Mouse (Mus musculus): ENCODE measurements around the gene Snrnp48. TPM values are rescaled to one million over a fixed set of nuclear protein-coding genes. Genes with fewer than 3 reads are reported as not detected.

Gene Snrnp48
- polyA plus RNA-seq, 1 experiment from 2014 or later: 36.2 TPM

DNA sequence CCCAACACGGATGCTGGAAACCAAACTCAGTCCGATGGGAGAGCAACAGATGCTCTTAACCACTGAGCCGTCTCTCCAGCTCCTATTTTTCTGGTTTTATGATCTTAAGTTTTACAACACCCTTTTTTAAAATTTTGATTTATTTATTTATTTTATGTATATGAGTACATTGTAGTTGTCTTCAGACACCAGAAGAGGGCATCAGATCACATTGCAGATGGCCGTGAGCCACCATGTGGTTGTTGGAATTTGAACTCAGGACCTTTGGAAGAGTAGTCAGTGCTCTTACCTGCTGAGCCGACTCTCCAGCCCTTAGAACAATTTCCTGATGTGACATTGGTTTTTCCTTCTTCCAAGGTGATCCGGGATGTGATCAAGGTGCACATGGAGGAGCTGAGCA, 15.6 kb downstream of the Snrnp48 start:
- WGBS: 93% methylated on average over 6 of the region's 6 CpGs
- Histone ChIP-seq H3K27me3 (replicated peaks; ENCODE audit: low read depth, poor library complexity, severe bottlenecking) (no peaks in the 10 kb centered on the region), H3K4me3 (no peak overlapping the region), H3K27ac (replicated peaks) (no peak overlapping the region), H3K4me1 (no peaks in the 10 kb centered on the region), H3K9me3 (no peaks in the 10 kb centered on the region), H3K36me3 (replicated peaks) (peaks cover 99% of the 10 kb centered on the region)
- DNase-seq (ENCODE audit: low spot score): no peak

DNA sequence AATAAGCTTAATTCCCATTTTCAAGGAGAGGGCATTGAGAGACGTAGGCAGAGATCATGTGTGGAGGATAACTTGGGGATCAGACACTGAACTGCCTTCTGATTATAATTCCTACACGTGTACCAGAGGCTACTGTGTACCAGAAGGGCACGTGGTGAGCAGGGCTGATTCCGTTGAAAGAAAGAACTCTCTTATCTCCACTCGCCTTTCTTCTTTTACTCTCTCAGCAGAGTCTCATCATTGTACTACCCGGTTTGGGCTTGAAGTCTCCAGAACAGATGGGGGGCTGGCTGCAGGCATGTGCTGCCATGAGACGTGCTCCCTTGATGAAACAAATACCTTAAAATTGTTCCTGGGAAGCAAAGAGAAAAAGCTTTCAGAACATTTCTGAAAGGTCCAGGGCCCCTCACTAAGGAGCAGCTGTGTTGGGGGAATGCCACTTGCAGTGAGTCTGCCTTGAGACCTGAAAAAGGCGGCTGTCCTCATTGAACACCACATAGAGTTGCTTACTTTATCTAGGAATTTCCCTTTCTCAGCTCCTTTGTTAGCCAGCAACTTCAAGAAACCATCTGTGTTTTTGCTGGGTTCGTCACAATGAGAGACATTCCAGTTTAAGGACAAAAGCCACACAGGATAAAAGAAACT, 25.6 kb downstream of the Snrnp48 start:
- Histone ChIP-seq H3K9me3 (no peaks in the 10 kb centered on the region), H3K36me3 (replicated peaks) (peaks cover 50% of the 10 kb centered on the region), H3K4me1 (no peaks in the 10 kb centered on the region), H3K4me3 (no peak overlapping the region), H3K27ac (replicated peaks) (no peak overlapping the region), H3K27me3 (replicated peaks; ENCODE audit: low read depth, poor library complexity, severe bottlenecking) (no peaks in the 10 kb centered on the region)
- WGBS: 76% methylated on average over 9 of the region's 9 CpGs
- DNase-seq (ENCODE audit: low spot score): no peak

- peaks cover 4% of the 10 kb centered on the region; the same call in 1 of the 2 replicates for H3K9me3 ChIP-seq
- peaks cover 30% of the 10 kb centered on the region for H3K36me3 ChIP-seq (replicated peaks)
- H3K4me1 ChIP-seq: no peaks in the 10 kb centered on the region
- H3K4me3 ChIP-seq: no peak overlapping the region
- WGBS: 82% methylated on average over 4 of the region's 4 CpGs
- no peak for DNase-seq (ENCODE audit: low spot score)
- H3K27me3 ChIP-seq (replicated peaks; ENCODE audit: low read depth, poor library complexity, severe bottlenecking): no peaks in the 10 kb centered on the region
- H3K27ac ChIP-seq (replicated peaks): no peak overlapping the region
These were observed 27.7 kb downstream of the Snrnp48 start for GRCm38 (mm10) chr13:38232411-38232810.

- no peak overlapping the region for H3K4me3 ChIP-seq
- no peaks in the 10 kb centered on the region for H3K4me1 ChIP-seq
- peaks cover 4% of the 10 kb centered on the region; the same call in 1 of the 2 replicates for H3K9me3 ChIP-seq
- WGBS: 81% methylated on average over 3 of the region's 3 CpGs
- no peak overlapping the region for H3K27ac ChIP-seq (replicated peaks)
- peaks cover 24% of the 10 kb centered on the region for H3K36me3 ChIP-seq (replicated peaks)
- DNase-seq (ENCODE audit: low spot score): no peak
- no peaks in the 10 kb centered on the region for H3K27me3 ChIP-seq (replicated peaks; ENCODE audit: low read depth, poor library complexity, severe bottlenecking)
These were observed 28.3 kb downstream of the Snrnp48 start for GRCm38 (mm10) chr13:38232856-38233625.

GRCm38 (mm10) chr13:38234651-38235050, 29.9 kb downstream of the Snrnp48 start:
- no peaks in the 10 kb centered on the region for H3K4me1 ChIP-seq
- WGBS: 79% methylated on average over 5 of the region's 5 CpGs
- no peak overlapping the region for H3K4me3 ChIP-seq
- H3K9me3 ChIP-seq: peaks cover 4% of the 10 kb centered on the region; the same call in 1 of the 2 replicates
- no peak for DNase-seq (ENCODE audit: low spot score)
- H3K27ac ChIP-seq (replicated peaks): no peak overlapping the region
- no peaks in the 10 kb centered on the region for H3K27me3 ChIP-seq (replicated peaks; ENCODE audit: low read depth, poor library complexity, severe bottlenecking)
- H3K36me3 ChIP-seq (replicated peaks): peaks cover 10% of the 10 kb centered on the region

DNA sequence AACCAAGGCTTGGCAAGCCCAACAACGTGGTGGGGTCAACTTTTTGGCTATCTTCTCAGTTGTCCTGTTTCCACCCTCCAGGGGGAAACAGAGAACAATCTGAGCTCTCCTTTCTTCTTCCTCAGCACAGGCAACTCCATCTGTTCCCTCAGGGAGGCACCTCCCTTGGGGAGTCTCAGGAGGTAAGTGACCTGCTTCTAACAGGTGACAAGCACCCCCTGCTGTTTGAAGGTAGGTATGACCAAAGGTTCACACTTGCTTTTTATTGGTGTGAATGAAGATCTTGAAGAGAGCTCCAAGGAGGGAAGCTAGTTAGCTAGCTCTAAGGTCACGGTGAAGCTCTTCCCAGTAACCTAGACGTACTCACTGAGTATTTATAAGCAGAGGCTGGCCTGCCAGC, 30.6 kb downstream of the Snrnp48 start:
- H3K9me3 ChIP-seq: peaks cover 4% of the 10 kb centered on the region; the same call in 1 of the 2 replicates
- no peaks in the 10 kb centered on the region for H3K27me3 ChIP-seq (replicated peaks; ENCODE audit: low read depth, poor library complexity, severe bottlenecking)
- WGBS: 76% methylated on average over 3 of the region's 3 CpGs
- no peak overlapping the region for H3K27ac ChIP-seq (replicated peaks)
- H3K4me1 ChIP-seq: no peaks in the 10 kb centered on the region
- peaks cover 5% of the 10 kb centered on the region; the same call in 1 of the 2 replicates for H3K36me3 ChIP-seq (replicated peaks)
- H3K4me3 ChIP-seq: no peak overlapping the region
- DNase-seq (ENCODE audit: low spot score): no peak

GRCm38 (mm10) chr13:38248151-38248550, 43.4 kb downstream of the Snrnp48 start:
- H3K4me1 ChIP-seq: no peaks in the 10 kb centered on the region
- DNase-seq (ENCODE audit: low spot score): no peak
- H3K27me3 ChIP-seq (replicated peaks; ENCODE audit: low read depth, poor library complexity, severe bottlenecking): no peaks in the 10 kb centered on the region
- no peak overlapping the region for H3K27ac ChIP-seq (replicated peaks)
- no peaks in the 10 kb centered on the region for H3K36me3 ChIP-seq (replicated peaks)
- H3K9me3 ChIP-seq: no peaks in the 10 kb centered on the region
- no peak overlapping the region for H3K4me3 ChIP-seq
- 81% methylated on average over 5 of the region's 5 CpGs for WGBS

- H3K9me3 ChIP-seq: no peaks in the 10 kb centered on the region
- no peaks in the 10 kb centered on the region for H3K27me3 ChIP-seq (replicated peaks; ENCODE audit: low read depth, poor library complexity, severe bottlenecking)
- no peak overlapping the region for H3K27ac ChIP-seq (replicated peaks)
- no peak overlapping the region for H3K4me3 ChIP-seq
- no peak for DNase-seq (ENCODE audit: low spot score)
- no peaks in the 10 kb centered on the region for H3K36me3 ChIP-seq (replicated peaks)
- no peaks in the 10 kb centered on the region for H3K4me1 ChIP-seq
- WGBS: 80% methylated on average over 3 of the region's 3 CpGs
These were observed 46.5 kb downstream of the Snrnp48 start for GRCm38 (mm10) chr13:38251226-38251625.

DNA sequence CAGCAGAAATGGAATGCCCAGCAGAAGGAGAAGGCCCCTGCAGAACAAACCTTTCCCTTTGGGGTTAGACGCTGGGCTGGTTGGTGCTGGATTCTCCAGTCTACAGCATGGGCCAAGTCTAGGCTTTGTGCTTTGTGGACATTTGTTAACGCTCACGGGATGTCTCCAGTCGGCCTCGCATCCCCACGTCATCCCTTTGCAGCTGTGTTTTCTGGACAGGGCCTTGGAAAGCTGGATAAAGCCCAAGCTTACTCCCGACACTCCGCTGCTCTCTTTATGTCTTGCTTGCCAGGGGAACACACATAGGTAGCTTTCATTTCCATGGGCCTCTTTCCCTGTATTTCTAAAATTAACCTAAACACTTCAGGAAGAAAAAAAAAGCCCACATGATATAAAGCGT, 49.0 kb downstream of the Snrnp48 start:
- Histone ChIP-seq H3K9me3 (no peaks in the 10 kb centered on the region), H3K36me3 (replicated peaks) (no peaks in the 10 kb centered on the region), H3K4me1 (no peaks in the 10 kb centered on the region), H3K4me3 (no peak overlapping the region), H3K27ac (replicated peaks) (no peak overlapping the region), H3K27me3 (replicated peaks; ENCODE audit: low read depth, poor library complexity, severe bottlenecking) (no peaks in the 10 kb centered on the region)
- WGBS: 92% methylated on average over 9 of the region's 9 CpGs
- no peak for DNase-seq (ENCODE audit: low spot score)

DNA sequence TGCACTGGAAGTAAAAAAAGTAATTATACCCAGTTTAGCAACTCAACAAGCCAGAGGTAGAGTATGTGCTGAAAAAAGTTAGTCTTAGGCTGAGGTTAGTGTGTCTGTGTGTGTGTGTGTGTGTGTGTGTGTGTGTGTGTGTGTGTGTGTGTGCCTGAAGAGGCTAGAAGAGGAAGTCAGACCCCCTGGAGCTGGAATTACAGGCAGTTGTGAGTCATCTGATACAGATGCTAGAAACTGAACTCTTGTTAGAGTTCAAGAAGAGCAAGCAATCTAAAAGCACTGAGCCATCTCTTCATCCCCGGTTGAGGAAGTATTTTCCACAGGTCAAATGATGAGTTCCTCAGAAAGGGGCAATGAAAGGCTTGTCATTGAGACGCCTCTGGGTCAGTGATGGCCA, 54.2 kb downstream of the Snrnp48 start:
- Histone ChIP-seq H3K4me3 (no peak overlapping the region), H3K27ac (replicated peaks) (no peak overlapping the region), H3K36me3 (replicated peaks) (no peaks in the 10 kb centered on the region), H3K4me1 (peaks cover 11% of the 10 kb centered on the region), H3K27me3 (replicated peaks; ENCODE audit: low read depth, poor library complexity, severe bottlenecking) (no peaks in the 10 kb centered on the region), H3K9me3 (no peaks in the 10 kb centered on the region)
- WGBS: 59% methylated on average over 2 of the region's 2 CpGs
- no peak for DNase-seq (ENCODE audit: low spot score)

- no peak for DNase-seq (ENCODE audit: low spot score)
- Histone ChIP-seq H3K36me3 (replicated peaks) (no peaks in the 10 kb centered on the region), H3K4me1 (no peaks in the 10 kb centered on the region), H3K9me3 (peaks cover 6% of the 10 kb centered on the region; the same call in 1 of the 2 replicates), H3K4me3 (no peak overlapping the region), H3K27me3 (replicated peaks; ENCODE audit: low read depth, poor library complexity, severe bottlenecking) (no peaks in the 10 kb centered on the region), H3K27ac (replicated peaks) (no peak overlapping the region)
- WGBS: 88% methylated on average over 8 of the region's 8 CpGs
These were observed 64.4 kb downstream of the Snrnp48 start for GRCm38 (mm10) chr13:38269055-38269692.

DNA sequence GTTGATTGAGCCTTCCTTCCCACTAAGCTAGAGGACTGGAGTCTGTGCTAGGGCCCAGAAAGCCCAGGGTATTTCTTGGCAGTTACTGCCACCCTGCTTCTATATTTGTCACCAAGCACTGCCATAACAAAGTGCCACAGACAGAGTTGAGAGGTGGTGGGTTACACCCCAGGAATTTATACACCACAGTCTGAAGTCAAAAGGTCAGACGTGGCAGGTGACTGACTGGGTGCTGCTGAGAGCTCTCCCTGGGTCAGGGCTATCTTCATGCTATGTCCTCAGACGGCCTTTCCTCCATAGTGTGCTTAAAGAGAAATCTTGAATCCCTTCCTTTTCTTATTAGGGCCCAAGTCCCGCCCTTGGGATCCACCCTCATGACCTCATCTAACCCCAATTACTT, 67.9 kb downstream of the Snrnp48 start:
- H3K4me3 ChIP-seq: no peak overlapping the region
- DNase-seq (ENCODE audit: low spot score): no peak
- H3K4me1 ChIP-seq: no peaks in the 10 kb centered on the region
- no peaks in the 10 kb centered on the region for H3K36me3 ChIP-seq (replicated peaks)
- WGBS: 67% methylated on average over 3 of the region's 3 CpGs
- no peaks in the 10 kb centered on the region for H3K27me3 ChIP-seq (replicated peaks; ENCODE audit: low read depth, poor library complexity, severe bottlenecking)
- no peak overlapping the region for H3K27ac ChIP-seq (replicated peaks)
- H3K9me3 ChIP-seq: no peaks in the 10 kb centered on the region

Data from embryonic facial prominence, embryonic 10.5 days (tissue).